Mouse (Mus musculus) Muller cell, postnatal 12 days (primary cell): Measurements from ENCODE around the gene Tox4.
A peak's percentile ranks its signal among the peaks of the same experiment; 100 is the strongest.
"Not testable (repeated sequence)": the region's sequence is repeated elsewhere in the genome, so short reads cannot be mapped to it uniquely, and the experiment has no call there.

Experiments used
- DNase-seq: peaks from one replicate; pipeline ENCODE4 v3.0.0-alpha.2; 2015; ENCODE audit errors: inconsistent ontology term

The Tox4 gene

DNA sequence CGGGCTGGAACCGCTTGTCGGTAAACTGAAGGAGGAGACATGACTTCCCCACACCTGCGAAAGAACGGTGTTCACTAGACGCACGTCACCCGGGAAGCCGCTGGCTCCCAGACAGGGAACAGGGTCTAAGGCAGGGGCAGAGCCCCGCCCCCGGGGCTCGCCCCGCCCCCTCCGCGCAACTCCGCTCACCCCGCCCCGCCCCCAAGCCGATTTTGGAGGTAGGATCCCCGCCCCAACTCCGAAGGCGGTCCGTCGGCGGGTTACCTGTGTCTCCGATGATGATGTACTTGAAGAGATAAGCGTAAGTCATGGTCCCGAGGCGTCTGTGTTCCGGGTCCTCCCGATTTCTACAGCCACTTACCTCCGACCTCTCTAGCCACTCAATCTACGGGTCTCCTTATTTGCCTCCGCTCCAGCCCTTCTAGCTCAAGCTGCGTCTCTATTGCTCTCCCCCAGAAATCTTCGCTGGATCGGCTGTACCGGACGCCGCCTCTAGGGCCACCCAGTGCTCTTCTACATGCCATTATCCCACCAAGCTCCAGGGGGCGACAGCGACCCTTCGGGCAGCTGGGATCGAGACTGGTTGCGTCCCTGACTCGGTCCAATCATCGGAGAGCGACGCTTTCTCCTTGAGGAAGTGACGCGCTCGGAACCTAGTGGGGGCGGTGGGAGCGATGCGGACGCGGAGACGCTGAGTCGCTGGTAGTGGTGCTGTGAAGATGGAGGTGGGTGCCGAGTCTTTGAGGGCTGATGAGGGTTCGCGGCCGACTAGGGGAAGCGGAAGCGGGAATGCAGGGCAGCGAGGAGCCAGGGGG lies at the start of gene Tox4, which contains the start of gene Rab2b:
Gene Tox4 (plus strand): TSS at position 215 of the 815 bp plus-strand sequence.
Gene Rab2b (minus strand): TSS at position 614 of the 815 bp plus-strand sequence.
- DNase-seq = peak; percentile 100

DNA sequence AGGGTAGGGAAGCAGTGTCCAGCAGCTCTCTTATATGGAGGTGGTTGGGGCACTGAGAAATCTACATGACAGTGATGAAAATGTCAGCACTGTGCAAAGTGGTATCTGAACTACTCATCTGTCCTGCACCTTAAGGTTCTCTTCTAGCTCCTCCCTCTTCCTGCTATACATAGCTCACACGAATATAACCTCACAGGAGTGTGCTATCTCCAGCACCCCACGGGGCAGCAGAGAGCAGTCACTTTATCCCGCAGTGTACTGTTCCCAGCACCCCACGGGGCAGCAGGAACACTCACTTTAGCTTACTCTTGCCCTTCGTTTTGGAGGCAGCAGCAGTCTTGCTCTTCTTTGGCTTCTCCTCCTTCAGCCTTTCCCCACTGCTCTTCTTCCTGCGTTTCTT lies 46.7 kb upstream of the Tox4 start:
- DNase-seq = no peak

DNA sequence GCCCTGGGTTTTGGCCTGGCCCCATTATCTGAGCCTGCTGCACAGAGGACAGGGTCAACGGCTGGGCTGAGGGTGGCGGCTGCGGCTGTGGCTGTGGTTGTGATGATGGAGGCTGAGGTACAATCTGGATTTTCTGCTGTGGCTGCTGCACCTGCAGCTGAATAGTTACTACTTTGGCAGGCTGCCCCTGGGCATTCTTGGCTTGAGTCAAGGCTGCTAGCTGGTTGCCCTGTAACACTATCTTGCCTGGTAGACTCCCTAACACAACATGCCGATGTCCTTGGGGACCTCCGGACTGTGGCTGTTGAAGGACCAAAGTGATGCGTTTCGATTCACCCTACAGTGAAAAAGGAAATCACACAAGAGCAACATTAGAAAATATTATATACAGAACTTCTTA lies 43.8 kb upstream of the Tox4 start:
- peak; percentile 8 for DNase-seq

DNA sequence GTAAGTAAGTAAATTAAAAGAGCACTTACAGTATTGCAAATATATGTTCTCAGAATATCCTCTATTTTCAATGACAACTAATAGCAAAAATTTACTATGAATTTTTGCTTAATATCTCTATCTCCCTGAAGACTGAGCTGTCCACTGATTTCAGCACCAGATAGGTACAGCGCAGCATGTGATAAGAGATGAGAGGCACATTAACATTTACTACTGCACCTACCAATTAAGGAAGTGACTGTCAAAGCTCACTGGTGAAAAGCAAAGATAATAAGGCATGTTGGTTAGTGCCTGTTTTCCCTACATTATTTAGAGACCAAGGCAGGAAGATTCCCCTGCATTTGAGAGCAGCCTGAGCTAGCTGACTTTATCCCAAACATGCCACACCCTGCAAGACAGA lies 42.7 kb upstream of the Tox4 start:
- no peak for DNase-seq

DNA sequence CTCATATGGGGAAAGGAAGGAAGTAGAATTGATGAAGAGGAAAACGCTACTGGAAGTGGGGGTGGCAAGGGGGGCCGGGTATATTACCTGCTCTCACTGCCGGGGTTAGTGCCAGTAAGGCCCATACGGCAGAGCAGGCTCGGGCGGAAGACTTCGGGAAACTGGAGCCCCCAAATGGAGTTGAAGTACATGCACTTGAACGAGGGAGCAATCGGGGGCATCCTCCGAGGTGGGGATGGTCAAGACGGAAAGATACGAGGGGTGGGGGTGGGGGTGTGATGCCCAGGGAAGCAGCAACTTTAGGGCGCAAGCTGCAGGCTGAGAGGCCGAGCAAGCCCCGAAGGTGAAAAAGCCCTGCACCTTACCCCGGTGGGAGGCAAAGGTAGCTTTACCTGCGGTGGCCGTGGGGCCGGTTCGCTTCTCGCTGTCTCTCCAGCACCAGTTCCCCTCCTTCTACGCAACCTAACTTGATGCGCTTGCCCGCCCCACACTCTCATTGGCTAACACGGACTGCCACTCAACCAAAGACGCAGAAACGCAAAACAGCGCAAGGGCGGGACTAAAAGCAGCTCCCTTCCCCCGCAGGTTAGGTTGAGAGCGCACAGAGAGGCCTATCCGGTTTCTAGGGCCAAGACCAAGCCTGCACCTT lies 34.8 kb upstream of the Tox4 start:
- peak; percentile 96 for DNase-seq

DNA sequence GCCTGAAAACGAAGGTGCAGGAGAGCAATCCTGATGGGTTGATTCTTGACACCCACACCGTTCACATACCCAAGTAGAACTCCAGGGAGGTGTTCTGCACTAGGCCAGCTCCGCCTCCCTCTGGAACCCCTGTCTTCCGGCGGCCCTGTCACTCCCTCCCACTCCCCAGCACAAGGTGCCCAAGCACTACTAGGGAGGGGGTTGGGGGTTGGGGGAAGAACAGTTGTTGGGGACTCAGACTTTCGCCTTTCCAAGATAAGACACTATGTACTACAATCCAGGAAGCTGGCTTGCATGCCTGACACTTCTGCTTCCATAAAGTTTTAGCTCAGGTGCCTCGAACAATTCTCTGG lies 34.3 kb upstream of the Tox4 start:
- no peak for DNase-seq

DNA sequence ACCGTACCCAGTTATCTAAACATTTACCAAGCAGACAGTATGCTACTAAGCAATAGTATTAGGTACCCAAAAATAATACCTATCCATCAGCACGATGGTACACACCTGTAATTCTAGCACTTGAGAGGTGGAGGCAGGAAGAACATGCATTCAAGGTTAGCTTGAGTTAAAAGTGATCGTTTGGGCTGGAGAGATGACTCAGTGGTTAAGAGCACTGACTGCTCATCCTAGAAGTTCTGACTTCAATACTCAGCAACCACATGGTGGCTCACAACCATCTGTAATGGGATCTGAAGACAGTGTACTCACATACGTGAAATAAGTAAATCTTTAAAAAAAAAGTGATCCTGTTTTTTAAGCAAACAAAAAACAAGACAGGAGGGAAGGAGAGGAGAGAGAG lies 32.8 kb upstream of the Tox4 start:
- no peak for DNase-seq

DNA sequence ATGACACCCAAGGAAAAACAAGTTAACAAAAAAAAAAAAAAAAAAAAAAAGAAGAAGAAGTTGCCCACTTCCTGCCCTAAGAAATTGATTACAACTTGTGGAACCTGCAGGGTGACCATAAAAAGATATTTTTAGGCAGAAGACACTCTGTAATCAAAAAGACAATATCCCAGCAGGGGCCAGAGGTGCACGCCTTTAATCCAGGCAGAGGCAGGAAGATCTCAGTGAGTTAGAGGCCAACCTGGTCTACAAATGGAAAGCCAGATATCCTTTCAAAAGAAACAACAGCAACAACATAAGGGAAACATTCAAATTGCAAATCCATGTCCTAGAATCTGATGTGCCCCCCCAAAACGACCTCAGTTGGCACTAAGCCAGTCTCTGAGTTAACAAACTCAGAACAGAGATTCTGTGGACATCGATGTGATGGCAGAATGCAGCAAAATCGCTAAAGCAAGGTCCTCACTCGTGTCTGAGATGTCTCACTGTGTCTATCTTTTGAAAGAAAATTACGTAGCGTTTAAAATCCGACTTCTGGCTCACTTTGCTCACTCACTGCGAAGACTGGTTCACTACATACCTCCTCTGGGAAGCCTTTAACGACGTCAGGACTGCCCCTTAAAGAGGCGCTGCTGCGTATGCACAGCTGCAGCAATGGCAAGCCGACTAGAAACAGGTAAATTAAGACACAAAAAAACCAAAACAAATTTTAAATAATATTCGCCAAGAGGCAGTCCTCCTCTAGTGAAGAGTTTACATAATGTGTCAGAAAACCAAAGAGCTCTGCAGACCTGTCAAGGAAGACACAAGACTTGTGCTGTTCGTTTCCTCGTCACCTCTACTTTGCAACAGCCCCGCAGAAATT lies 22.4 kb upstream of the Tox4 start:
- peak; percentile 28 for DNase-seq

DNA sequence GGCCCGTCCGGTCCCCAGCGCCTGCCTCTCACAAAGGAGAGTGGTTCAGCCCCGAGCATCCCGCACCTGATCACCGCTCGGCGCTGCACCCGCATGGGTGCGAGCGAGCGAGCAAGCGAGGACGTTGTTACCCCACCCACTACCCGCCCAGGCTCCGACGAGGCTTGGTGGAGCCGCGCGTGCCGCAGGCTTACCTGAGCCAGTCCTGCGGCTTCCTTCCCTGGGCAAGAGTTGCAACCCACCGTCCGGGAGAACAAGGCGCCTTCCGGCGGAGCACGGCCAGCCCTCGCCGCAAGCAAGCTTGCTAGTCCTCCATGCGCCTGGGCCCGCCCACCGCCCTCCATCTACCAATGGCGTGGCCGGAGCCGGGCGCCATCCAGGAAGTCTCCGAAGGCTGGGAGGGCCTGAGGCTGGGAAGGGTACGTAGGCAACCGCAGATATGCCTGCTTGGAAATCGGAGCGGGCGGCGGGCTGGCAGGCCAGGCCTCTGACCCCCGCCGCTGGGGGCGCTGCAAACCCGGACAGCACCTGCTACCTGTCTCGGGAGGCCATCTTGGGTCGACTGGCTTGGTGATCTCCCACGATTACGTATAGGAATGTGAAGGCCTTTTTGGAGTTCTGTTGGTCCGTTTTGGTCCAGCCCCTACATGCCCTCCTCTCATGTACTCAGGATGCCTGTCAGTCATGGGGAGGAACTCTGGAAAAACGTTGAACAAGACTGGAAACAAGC lies 21.3 kb upstream of the Tox4 start, which contains the start of gene Chd8:
Gene Chd8 (minus strand): TSS at position 297 of the 730 bp plus-strand sequence.
- DNase-seq = peak; percentile 99

DNA sequence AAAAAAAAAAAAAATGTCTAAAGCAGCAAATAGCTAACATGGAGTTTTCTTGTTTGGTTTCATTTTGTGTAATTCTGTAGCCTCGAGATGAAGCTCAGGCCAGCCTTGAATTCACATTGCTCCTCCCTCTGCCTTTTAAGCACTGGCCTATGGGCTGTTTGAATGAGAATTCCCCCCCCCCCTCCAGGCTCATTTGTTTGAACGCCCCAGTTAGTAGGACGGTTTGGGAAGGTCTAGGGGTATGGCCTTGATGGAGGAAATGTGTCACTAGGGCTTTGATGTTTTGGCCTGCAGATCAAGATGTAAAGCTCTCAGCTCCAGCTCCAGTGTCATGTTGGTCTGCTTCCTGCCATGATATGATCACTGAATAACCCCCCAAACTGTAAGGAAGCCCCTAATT lies 6.2 kb upstream of the Tox4 start:
- no peak for DNase-seq

DNA sequence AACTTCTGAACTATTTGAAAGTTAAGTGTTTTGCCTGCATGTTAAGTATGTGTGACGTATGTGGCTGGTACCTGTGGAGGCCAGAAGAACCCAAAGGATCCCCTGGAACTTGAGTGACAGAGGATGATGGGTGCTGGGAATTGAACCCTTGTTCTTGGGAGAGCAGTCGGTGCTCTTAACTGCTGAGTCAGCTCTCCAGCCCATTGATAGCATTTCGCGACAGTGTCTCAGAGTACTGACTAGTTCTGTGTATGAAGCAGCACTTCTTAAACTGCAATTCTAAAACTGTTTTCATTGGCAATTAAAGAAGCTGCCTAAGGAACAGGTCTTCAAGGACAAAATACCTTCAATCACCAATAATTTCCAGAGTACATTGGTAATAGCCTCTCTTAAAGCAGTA lies 1.7 kb upstream of the Tox4 start:
- DNase-seq = no peak

DNA sequence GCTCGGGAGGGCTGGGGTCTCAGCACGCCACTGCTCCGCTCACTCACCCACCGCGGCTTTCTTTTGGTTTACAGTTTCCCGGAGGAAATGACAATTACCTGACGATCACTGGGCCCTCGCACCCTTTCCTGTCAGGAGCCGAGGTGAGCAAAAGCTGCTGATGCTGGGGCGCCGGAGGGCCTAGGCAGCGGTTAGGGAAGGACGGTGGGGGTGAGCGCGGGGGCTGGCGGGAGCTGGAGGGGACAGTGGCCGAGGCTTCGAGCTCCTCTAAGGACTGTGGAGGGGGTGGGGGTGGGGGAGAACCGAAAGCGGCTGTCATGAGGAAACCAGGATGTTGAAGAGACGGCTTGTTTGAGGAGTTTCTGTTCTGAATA lies 788 bp downstream of the Tox4 start:
- DNase-seq = peak; percentile 71

DNA sequence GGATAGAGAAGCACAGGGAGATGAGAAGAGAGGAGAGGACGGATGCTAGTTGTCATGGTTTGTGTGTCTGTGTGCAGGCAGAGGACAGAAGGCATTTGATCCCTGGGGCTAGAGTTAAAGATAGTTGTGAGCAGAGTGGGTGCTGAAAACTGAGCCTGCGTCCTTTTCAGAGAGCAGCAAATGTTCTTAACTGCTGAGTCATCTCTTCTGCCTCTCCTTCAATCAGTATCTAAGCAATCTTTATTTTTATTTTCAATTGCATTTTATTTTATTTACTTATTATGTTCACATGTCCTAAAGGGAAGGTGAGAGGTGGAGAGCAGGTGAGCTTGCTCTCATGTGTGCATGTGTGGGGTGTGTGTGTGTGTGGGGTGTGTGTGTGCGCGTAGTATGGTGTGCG lies 4.7 kb downstream of the Tox4 start:
- no peak for DNase-seq

DNA sequence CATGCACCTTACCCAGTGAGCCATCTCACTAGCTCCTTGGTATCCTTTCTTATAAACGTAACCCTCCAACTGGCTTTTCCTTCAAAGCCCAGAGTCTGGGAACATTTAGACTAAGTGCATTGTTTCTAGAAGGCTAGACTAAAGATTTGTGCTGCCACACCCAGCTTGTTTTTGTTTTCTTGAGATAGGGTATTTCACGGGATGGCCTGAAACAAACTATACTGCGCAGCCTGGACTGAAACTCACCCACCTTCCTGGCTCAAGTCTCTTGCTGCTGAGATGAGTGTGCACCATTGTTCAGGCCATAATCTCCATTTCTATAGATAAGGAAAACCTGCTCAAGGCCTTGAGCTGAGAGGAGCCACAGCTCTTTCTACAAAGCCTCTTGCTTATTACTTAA lies 5.2 kb downstream of the Tox4 start:
- DNase-seq = no peak

DNA sequence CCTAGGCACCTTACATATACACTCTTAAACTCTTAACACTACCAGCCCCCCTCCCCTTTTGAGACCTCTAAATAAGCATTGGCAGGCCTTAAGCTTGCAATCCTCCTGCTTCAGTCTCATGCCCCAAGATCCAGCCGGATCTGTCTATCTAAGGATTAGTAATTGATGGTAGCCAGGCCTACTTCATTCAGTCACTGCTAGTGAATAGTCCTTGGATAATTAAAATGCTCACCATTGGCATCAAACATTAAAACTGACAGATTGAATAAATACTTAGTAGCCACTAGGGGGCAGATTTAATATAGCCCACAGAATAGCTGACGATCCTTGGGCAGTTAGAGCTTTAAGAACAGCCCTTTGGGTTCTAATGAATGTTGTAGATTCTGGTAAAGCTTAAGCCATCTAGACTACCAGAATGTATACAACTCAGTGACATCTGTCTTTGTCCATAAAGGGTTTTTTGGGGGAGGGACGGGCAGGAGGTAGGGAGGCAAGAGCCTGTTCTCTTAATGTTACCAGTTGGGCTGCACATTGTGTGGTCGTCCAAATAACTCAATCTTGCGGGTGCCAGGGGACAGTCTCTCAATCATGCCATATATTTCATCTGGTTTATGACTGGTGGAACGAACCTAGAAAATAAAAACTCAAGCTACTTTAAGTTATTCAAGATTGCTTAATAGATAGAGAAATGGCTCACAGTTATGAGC lies 16.8 kb downstream of the Tox4 start:
- peak; percentile 27 for DNase-seq

DNA sequence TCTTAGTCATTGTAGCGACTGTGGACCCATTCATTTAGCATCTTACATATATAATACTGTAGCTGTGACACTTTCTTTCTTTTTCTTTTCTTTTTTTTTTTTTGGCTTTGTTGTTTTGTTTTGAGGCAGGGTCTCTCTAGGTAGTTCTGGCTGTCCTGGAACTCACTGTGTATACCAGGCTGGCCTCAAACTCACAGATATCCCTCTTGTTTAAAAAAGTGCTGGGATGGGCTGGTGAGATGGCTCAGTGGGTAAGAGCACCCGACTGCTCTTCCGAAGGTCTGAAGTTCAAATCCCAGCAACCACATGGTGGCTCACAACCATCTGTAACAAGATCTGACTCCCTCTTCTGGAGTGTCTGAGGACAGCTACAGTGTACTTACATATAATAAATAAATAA lies 24.6 kb downstream of the Tox4 start:
- not testable (repeated sequence) for DNase-seq

DNA sequence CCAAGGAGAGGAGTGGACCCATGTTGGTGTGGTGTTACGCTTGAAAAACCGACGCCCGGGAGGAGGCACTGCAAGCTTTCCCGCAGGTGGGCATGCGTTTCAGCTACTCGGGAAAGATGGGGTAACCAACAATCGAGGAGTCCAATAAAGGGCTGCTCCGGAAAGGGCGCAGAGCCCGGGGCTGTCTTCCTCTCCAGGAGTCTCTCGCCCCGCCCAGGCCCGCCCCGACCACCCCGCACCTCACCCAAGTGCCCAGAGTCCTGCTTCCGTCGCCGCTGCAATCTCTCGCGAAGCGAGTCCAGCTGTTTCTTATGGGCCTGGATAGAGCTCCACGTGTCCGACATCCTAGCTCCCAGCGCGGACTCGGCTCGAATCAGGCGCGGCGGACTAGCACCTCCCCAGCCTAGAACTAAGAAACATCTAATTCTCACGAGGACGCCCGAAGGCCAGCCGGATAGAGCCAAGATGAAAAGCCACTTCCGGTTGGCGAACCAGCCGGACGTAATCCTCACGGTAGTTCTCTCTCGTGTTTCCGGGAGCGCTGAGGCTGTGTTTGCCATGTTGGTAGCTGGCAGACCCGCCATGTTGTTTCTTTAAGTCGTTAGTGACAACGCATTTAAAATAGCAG lies 25.8 kb downstream of the Tox4 start, which contains the start of gene Mettl3:
Gene Mettl3 (minus strand): TSS at position 485 of the 628 bp plus-strand sequence.
- peak; percentile 90 for DNase-seq

DNA sequence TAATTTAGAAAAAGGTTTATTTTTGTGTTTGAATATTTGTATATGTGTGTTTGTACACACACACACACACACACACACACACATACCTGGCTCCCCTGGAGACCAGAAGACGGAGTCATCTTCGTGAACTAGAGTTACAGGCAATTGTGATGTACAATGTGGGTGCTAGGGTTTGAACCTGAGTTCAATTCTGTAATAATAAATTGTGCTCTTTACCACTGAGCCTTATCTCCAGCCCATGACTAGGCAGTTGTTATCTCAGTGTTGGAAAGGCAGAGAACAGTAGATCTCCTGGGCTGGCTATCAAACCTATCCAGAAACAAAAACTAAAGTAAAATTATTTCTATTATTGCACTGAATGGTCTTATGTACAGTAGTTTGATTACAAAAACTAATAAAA lies 27.2 kb downstream of the Tox4 start:
- DNase-seq = no peak

DNA sequence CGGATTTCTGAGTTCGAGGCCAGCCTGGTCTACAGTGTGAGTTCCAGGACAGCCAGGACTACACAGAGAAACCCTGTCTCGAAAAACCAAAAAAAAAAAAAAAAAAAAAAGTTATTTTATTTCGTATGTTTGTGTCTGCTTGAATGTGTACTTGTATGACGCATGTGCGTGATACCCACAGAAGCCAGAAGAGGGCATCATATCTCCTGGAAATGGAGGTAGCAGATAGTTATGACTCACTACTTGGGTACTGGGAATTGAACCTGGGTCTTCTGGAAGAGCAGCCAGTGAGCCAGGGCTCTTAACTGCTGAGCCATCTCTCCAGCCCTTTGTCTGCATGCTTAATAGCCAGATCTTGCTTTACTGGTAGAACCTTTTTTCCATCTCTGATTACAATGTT lies 31.4 kb downstream of the Tox4 start:
- DNase-seq = not testable (repeated sequence)

DNA sequence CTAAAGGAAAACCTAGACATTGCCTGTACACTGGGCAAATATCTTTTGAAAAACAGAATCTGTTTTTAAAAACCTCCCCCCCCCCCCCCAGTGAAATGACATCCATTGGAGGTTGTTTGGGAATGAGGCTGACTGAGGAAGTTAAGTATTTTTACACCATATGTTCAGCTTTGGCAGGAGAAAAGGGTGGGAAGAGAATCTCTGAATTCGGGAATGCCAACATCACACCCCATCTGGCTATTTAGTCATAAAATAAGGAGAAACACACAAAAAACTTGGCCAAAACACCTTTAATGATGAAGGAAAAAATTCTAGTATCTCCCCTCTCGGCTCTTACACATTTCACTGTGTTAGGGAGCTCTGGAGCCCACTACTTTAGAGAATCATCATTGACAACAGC lies 32.0 kb downstream of the Tox4 start:
- DNase-seq = no peak
